Mouse (Mus musculus) testis, adult 2 months (tissue): ENCODE measurements at regions not wholly inside any gene's neighbourhood (a gene's known extent, or its start where the extent isn't known, plus 50 kb on each side); places are given as distances from the start of the nearest gene placed in this dataset.

Experiments used
- H3K27ac ChIP-seq: fragments of 200-500 bp; 2 replicates; pipeline ENCODE4 v1.5.1; 2012; ENCODE audit warnings: low read depth, low read length; ENCODE audit not compliant: control insufficient read depth, insufficient read depth
- H3K27me3 ChIP-seq: fragments of 200-500 bp; 2 replicates; pipeline ENCODE4 v1.6.1; 2012; ENCODE audit warnings: mild to moderate bottlenecking, low read length, moderate library complexity; ENCODE audit not compliant: control insufficient read depth, insufficient read depth
- H3K36me3 ChIP-seq: fragments of 200-500 bp; 2 replicates; pipeline ENCODE4 v1.6.1; 2012; ENCODE audit warnings: mild to moderate bottlenecking, low read length; ENCODE audit not compliant: control insufficient read depth, insufficient read depth
- H3K4me1 ChIP-seq: fragments of 200-500 bp; 2 replicates; pipeline ENCODE4 v1.6.1; 2012; ENCODE audit warnings: low read length; ENCODE audit not compliant: control insufficient read depth, insufficient read depth
- H3K4me3 ChIP-seq: fragments of 200-500 bp; 2 replicates; pipeline ENCODE4 v1.5.1; 2012; ENCODE audit warnings: low read depth, mild to moderate bottlenecking, low read length, moderate library complexity, mixed read lengths; ENCODE audit not compliant: control insufficient read depth
- CTCF ChIP-seq: fragments of 200-500 bp; IDR thresholded peaks from 2 replicates; pipeline ENCODE4 v1.5.1; 2012; ENCODE audit warnings: low read depth, mild to moderate bottlenecking, inconsistent platforms, low read length, moderate library complexity; ENCODE audit not compliant: control insufficient read depth, insufficient read depth, insufficient replicate concordance
- POLR2A ChIP-seq: fragments of 200-500 bp; IDR thresholded peaks from 2 replicates; pipeline ENCODE4 v1.6.1; 2012; ENCODE audit warnings: low read depth, mild to moderate bottlenecking, inconsistent platforms, low read length, moderate library complexity; ENCODE audit not compliant: control insufficient read depth

- no peaks in the 10 kb centered on the region for H3K36me3 ChIP-seq
- H3K4me3 ChIP-seq = no peak overlapping the region
- H3K27me3 ChIP-seq = no peaks in the 10 kb centered on the region
- no peak overlapping the region for H3K27ac ChIP-seq
- no peaks in the 10 kb centered on the region; the same call in 1 of the 2 replicates for H3K4me1 ChIP-seq
- TF ChIP-seq CTCF (no peak), POLR2A (no peak)
These were observed 114.8 kb upstream of the Zfp648 start for GRCm38 (mm10) chr1:154086145-154086544.

- Histone ChIP-seq H3K27ac (no peak overlapping the region), H3K4me3 (no peak overlapping the region), H3K27me3 (no peaks in the 10 kb centered on the region), H3K36me3 (no peaks in the 10 kb centered on the region), H3K4me1 (no peaks in the 10 kb centered on the region; the same call in 1 of the 2 replicates)
- TF ChIP-seq POLR2A (no peak), CTCF (no peak)
These were observed 111.2 kb upstream of the Zfp648 start for GRCm38 (mm10) chr1:154089815-154090214.

DNA sequence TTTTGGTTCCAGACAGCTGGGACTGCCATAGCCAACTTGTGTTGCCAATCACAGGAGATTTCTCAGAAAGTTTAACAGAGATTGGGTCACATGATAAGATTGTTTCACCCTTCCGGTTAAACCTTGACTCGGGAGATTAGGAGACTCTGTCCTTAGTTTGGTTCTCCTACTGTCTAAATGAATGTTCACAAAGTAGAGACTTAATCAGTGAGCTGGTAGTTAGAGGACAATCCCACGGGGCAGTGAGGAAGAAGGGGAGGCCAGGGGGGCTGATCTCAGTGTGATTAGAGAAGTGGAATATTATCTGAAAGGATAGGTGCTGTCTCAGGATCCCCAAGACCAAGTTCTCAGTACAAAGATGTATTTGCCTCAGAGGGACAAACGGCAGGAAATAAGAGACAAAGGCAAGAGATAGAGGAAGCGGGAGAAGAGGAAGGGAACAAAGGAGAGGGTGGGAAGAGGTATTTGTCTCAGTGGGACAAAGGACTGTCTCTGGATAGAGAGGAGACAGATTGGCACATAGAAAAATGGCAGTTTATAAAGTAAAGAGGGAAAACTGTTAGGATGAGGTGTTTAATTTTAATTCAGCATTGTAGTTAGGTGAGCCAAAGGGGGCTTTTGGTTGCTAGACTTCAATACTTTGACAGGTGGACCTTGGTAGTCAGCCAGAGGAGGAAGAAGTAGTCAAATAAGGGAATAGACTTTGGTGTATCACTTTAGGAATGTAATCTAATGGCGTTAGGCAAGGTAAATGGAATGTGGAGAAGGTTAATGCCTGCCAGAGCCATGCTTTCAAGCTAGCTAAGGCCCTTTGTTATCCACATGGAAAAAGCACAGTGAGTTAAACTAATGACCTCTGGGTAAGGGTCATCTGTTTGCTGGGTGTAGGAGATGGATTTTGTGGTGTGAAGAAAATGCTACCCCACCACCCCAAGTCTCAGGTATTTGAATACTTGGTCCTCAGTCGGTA lies 110.2 kb upstream of the Zfp648 start:
- H3K27me3 ChIP-seq = no peaks in the 10 kb centered on the region
- no peak overlapping the region for H3K27ac ChIP-seq
- H3K4me3 ChIP-seq = no peak overlapping the region
- TF ChIP-seq CTCF (no peak), POLR2A (no peak)
- H3K36me3 ChIP-seq = no peaks in the 10 kb centered on the region
- no peaks in the 10 kb centered on the region; the same call in 1 of the 2 replicates for H3K4me1 ChIP-seq

- TF ChIP-seq CTCF (no peak), POLR2A (no peak)
- Histone ChIP-seq H3K27ac (no peak overlapping the region), H3K36me3 (no peaks in the 10 kb centered on the region), H3K27me3 (no peaks in the 10 kb centered on the region), H3K4me3 (no peak overlapping the region), H3K4me1 (no peaks in the 10 kb centered on the region; the same call in 1 of the 2 replicates)
These were observed 107.4 kb upstream of the Zfp648 start for GRCm38 (mm10) chr1:154093549-154093948.

DNA sequence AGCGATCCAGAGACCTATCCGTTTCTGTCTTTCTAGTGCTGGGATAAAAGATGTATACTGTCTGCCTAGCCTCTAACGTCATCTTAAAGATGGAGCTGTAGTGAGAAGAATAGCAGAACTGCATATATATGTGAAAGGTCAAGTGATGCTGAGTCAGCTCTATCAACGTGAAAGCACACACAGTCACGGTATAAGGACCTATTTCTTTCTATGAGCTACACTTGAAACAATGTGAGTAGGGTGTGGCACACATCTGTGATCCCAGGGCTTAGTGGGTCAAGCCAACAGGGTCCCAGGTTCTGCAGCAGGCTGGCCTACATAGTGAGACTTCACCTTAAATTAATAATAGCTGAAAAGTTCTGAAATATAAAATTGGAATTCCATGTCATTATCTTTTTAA lies 106.6 kb upstream of the Zfp648 start:
- H3K27me3 ChIP-seq = no peaks in the 10 kb centered on the region
- no peaks in the 10 kb centered on the region; the same call in 1 of the 2 replicates for H3K4me1 ChIP-seq
- H3K36me3 ChIP-seq = no peaks in the 10 kb centered on the region
- H3K4me3 ChIP-seq = no peak overlapping the region
- TF ChIP-seq CTCF (no peak), POLR2A (no peak)
- no peak overlapping the region for H3K27ac ChIP-seq

DNA sequence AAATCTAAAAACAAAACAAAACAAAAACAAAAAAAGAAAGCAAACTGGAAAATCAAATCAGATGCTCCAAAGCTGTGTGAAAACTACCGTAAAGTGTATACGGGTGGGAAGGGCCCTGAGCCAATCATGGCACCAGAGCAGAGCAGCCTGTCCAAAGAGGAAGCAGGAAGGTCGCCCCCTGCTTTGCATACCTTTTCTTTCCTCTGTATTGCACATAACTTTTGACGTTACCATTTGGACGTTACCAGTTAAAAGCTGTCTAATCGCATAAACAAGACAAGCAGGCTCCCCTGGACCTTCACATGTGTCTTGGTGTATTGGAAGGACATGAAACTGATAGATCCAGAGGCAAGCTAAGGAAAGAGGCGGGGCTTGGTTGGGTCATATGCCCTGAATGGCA lies 104.9 kb upstream of the Zfp648 start:
- TF ChIP-seq POLR2A (no peak), CTCF (no peak)
- Histone ChIP-seq H3K4me3 (no peak overlapping the region), H3K4me1 (no peaks in the 10 kb centered on the region)

DNA sequence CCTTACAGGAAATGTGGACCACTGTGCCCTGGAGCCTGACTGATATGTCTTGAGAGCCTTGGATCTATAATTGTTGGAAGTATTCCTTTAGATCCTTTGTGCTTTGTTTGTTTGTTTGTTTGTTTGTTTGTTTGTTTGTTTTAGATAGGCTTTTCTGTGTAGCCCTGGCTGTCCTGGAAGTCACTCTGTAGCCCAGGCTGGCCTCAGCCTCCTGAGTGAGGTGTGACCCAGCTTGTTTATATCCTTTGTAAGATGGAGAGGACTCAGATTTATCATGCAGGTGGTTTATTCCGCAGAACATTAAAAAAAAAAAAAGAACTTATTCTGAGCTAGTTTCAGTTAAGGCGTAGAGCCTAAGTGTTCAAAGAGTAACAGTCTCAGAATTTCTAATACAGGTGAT lies 104.1 kb upstream of the Zfp648 start:
- TF ChIP-seq POLR2A (no peak), CTCF (no peak)
- Histone ChIP-seq H3K36me3 (no peaks in the 10 kb centered on the region), H3K27ac (no peak overlapping the region), H3K4me1 (no peaks in the 10 kb centered on the region), H3K4me3 (no peak overlapping the region), H3K27me3 (no peaks in the 10 kb centered on the region)

More for the DNA sequence above, 104.9 kb upstream of the Zfp648 start:
- Histone ChIP-seq H3K27me3 (no peaks in the 10 kb centered on the region), H3K27ac (no peak overlapping the region), H3K36me3 (no peaks in the 10 kb centered on the region)

- Histone ChIP-seq H3K27ac (no peak overlapping the region), H3K4me1 (no peaks in the 10 kb centered on the region), H3K4me3 (no peak overlapping the region), H3K27me3 (no peaks in the 10 kb centered on the region), H3K36me3 (no peaks in the 10 kb centered on the region)
- TF ChIP-seq POLR2A = no peak
- no peak for TF ChIP-seq CTCF
These were observed 103.3 kb upstream of the Zfp648 start for GRCm38 (mm10) chr1:154097656-154098055.
